Mouse (Mus musculus) left cerebral cortex, postnatal 10 days (tissue): ENCODE measurements around the gene Herpud2. TPM values are rescaled to one million over a fixed set of nuclear protein-coding genes. Genes with fewer than 3 reads are reported as not detected.

Experiments used
- total RNA-seq, 2 experiments: library from RNA; stranded (reverse); gene quantifications; 2 replicates each; pipeline ENCODE4 v1.2.3; 2021

Gene Herpud2
- total RNA-seq, 2 experiments from 2014 or later = 48.7 to 49.7 TPM

Other genes with a start within 250 kb of the Herpud2 start
- gene Gm10181, start 62.4 kb downstream of the Herpud2 start, total RNA-seq = not detected
- gene Sept7, start 100.6 kb upstream of the Herpud2 start, total RNA-seq = 100 to 1,000 TPM; 320 to 329 TPM